Mouse (Mus musculus): Measurements from ENCODE around the gene Selenov. TPM values are rescaled to one million over a fixed set of nuclear protein-coding genes. Genes with fewer than 3 reads are reported as not detected.

Selenov gene
- polyA plus RNA-seq, 1 experiment: 0.24 TPM

GRCm38 (mm10) chr7:28311926-28312543 is 21.0 kb upstream of the Selenov start, which contains the start of gene Timm50:
Timm50 (minus strand) TSS chr7:28312072.
- TF ChIP-seq POLR2A (IDR thresholded peaks at IDR 0.05; ENCODE audit: control insufficient read depth, extremely low read depth, insufficient read depth, low read length, poor library complexity) (peak; percentile 73; the same call in 1 of the 2 replicates), CTCF (IDR thresholded peaks at IDR 0.05; ENCODE audit: borderline replicate concordance, control insufficient read depth, extremely low read depth, insufficient read depth, low read length, poor library complexity) (0 out of 2 replicates have a peak, but pooled peaks have one; percentile 45)
- Histone ChIP-seq H3K4me3 (ENCODE audit: control insufficient read depth, insufficient read depth, low read length) (peak within 1 kb of the TSS; percentile 69), H3K36me3 (ENCODE audit: control insufficient read depth, insufficient read depth, low read length) (peaks cover 30% of the 10 kb centered on the region), H3K27ac (ENCODE audit: control insufficient read depth, insufficient read depth, low read length) (no peak within 1 kb of the TSS), H3K27me3 (ENCODE audit: control insufficient read depth, insufficient read depth, low read length) (no peaks in the 10 kb centered on the region), H3K4me1 (replicated peaks; ENCODE audit: control insufficient read depth, insufficient read depth, low read length) (peaks cover 7% of the 10 kb centered on the region)
- peak; percentile 98 for DNase-seq
- WGBS: 1% methylated on average over 45 of the region's 45 CpGs

GRCm38 (mm10) chr7:28311151-28311925 is 20.4 kb upstream of the Selenov start:
- Histone ChIP-seq H3K27me3 (ENCODE audit: control insufficient read depth, insufficient read depth, low read length) (no peaks in the 10 kb centered on the region), H3K27ac (ENCODE audit: control insufficient read depth, insufficient read depth, low read length) (no peak overlapping the region), H3K4me1 (replicated peaks; ENCODE audit: control insufficient read depth, insufficient read depth, low read length) (peaks cover 7% of the 10 kb centered on the region), H3K36me3 (ENCODE audit: control insufficient read depth, insufficient read depth, low read length) (peaks cover 29% of the 10 kb centered on the region), H3K4me3 (ENCODE audit: control insufficient read depth, insufficient read depth, low read length) (peak overlapping the region; percentile 69)
- TF ChIP-seq CTCF (IDR thresholded peaks at IDR 0.05; ENCODE audit: borderline replicate concordance, control insufficient read depth, extremely low read depth, insufficient read depth, low read length, poor library complexity) (no peak), POLR2A (IDR thresholded peaks at IDR 0.05; ENCODE audit: control insufficient read depth, extremely low read depth, insufficient read depth, low read length, poor library complexity) (no peak)
- 6% methylated on average over 35 of the region's 35 CpGs for WGBS
- DNase-seq: no peak

GRCm38 (mm10) chr7:28309737-28310136 is 18.8 kb upstream of the Selenov start:
- 93% methylated on average over 9 of the region's 9 CpGs for WGBS
- no peaks in the 10 kb centered on the region for H3K27me3 ChIP-seq (ENCODE audit: control insufficient read depth, insufficient read depth, low read length)
- no peak overlapping the region for H3K27ac ChIP-seq (ENCODE audit: control insufficient read depth, insufficient read depth, low read length)
- no peak for DNase-seq
- H3K4me3 ChIP-seq (ENCODE audit: control insufficient read depth, insufficient read depth, low read length): no peak overlapping the region
- no peak for TF ChIP-seq CTCF (IDR thresholded peaks at IDR 0.05; ENCODE audit: borderline replicate concordance, control insufficient read depth, extremely low read depth, insufficient read depth, low read length, poor library complexity)
- TF ChIP-seq POLR2A (IDR thresholded peaks at IDR 0.05; ENCODE audit: control insufficient read depth, extremely low read depth, insufficient read depth, low read length, poor library complexity): no peak
- peaks cover 25% of the 10 kb centered on the region for H3K36me3 ChIP-seq (ENCODE audit: control insufficient read depth, insufficient read depth, low read length)
- peaks cover 7% of the 10 kb centered on the region for H3K4me1 ChIP-seq (replicated peaks; ENCODE audit: control insufficient read depth, insufficient read depth, low read length)

GRCm38 (mm10) chr7:28306216-28306615 is 15.2 kb upstream of the Selenov start:
- no peak for TF ChIP-seq POLR2A (IDR thresholded peaks at IDR 0.05; ENCODE audit: control insufficient read depth, extremely low read depth, insufficient read depth, low read length, poor library complexity)
- TF ChIP-seq CTCF (IDR thresholded peaks at IDR 0.05; ENCODE audit: borderline replicate concordance, control insufficient read depth, extremely low read depth, insufficient read depth, low read length, poor library complexity): no peak
- Histone ChIP-seq H3K27ac (ENCODE audit: control insufficient read depth, insufficient read depth, low read length) (no peak overlapping the region), H3K27me3 (ENCODE audit: control insufficient read depth, insufficient read depth, low read length) (no peaks in the 10 kb centered on the region; the same call in 1 of the 2 replicates), H3K4me1 (replicated peaks; ENCODE audit: control insufficient read depth, insufficient read depth, low read length) (peaks cover 7% of the 10 kb centered on the region), H3K4me3 (ENCODE audit: control insufficient read depth, insufficient read depth, low read length) (no peak overlapping the region), H3K36me3 (ENCODE audit: control insufficient read depth, insufficient read depth, low read length) (peaks cover 25% of the 10 kb centered on the region)
- WGBS: 99% methylated on average over 8 of the region's 8 CpGs
- no peak for DNase-seq

GRCm38 (mm10) chr7:28305641-28306040 is 14.7 kb upstream of the Selenov start:
- Histone ChIP-seq H3K4me3 (ENCODE audit: control insufficient read depth, insufficient read depth, low read length) (no peak overlapping the region), H3K27ac (ENCODE audit: control insufficient read depth, insufficient read depth, low read length) (no peak overlapping the region), H3K4me1 (replicated peaks; ENCODE audit: control insufficient read depth, insufficient read depth, low read length) (0 out of 2 replicates have a peak, but pooled peaks cover 3% of the 10 kb centered on the region), H3K36me3 (ENCODE audit: control insufficient read depth, insufficient read depth, low read length) (peaks cover 25% of the 10 kb centered on the region), H3K27me3 (ENCODE audit: control insufficient read depth, insufficient read depth, low read length) (no peaks in the 10 kb centered on the region; the same call in 1 of the 2 replicates)
- 94% methylated on average over 10 of the region's 10 CpGs for WGBS
- TF ChIP-seq POLR2A (IDR thresholded peaks at IDR 0.05; ENCODE audit: control insufficient read depth, extremely low read depth, insufficient read depth, low read length, poor library complexity) (no peak), CTCF (IDR thresholded peaks at IDR 0.05; ENCODE audit: borderline replicate concordance, control insufficient read depth, extremely low read depth, insufficient read depth, low read length, poor library complexity) (no peak)
- no peak for DNase-seq

GRCm38 (mm10) chr7:28301616-28302433 is 10.8 kb upstream of the Selenov start, which contains the start of gene Dll3:
Dll3 (minus strand) TSS chr7:28302238.
- WGBS: 8% methylated on average over 30 of the region's 30 CpGs
- Histone ChIP-seq H3K27me3 (ENCODE audit: control insufficient read depth, insufficient read depth, low read length) (no peaks in the 10 kb centered on the region; the same call in none of the 2 replicates), H3K4me3 (ENCODE audit: control insufficient read depth, insufficient read depth, low read length) (no peak within 1 kb of the TSS), H3K27ac (ENCODE audit: control insufficient read depth, insufficient read depth, low read length) (no peak within 1 kb of the TSS), H3K36me3 (ENCODE audit: control insufficient read depth, insufficient read depth, low read length) (peaks cover 16% of the 10 kb centered on the region), H3K4me1 (replicated peaks; ENCODE audit: control insufficient read depth, insufficient read depth, low read length) (peaks cover 6% of the 10 kb centered on the region; the same call in 1 of the 2 replicates)
- DNase-seq: peak; percentile 65
- TF ChIP-seq CTCF (IDR thresholded peaks at IDR 0.05; ENCODE audit: borderline replicate concordance, control insufficient read depth, extremely low read depth, insufficient read depth, low read length, poor library complexity) (peak; percentile 52; the same call in 1 of the 2 replicates), POLR2A (IDR thresholded peaks at IDR 0.05; ENCODE audit: control insufficient read depth, extremely low read depth, insufficient read depth, low read length, poor library complexity) (no peak)

All from thymus, adult 2 months (tissue).